Mouse (Mus musculus) olfactory bulb, adult 2 months (tissue): ENCODE data around the gene Ric8b.

Experiments used
- CTCF ChIP-seq: fragments of 200-500 bp; IDR thresholded peaks from 2 replicates; pipeline ENCODE4 v1.5.1; 2012; ENCODE audit warnings: low read depth, mild to moderate bottlenecking, low read length, moderate library complexity; ENCODE audit not compliant: insufficient read depth
- POLR2A ChIP-seq: fragments of 200-500 bp; IDR thresholded peaks from 2 replicates; pipeline ENCODE4 v1.6.1; 2012; ENCODE audit warnings: mild to moderate bottlenecking, low read depth, low read length, moderate library complexity; ENCODE audit not compliant: insufficient read depth

GRCm38 (mm10) chr10:84913148-84913547, 4.3 kb upstream of the Ric8b start:
- TF ChIP-seq CTCF (no peak), POLR2A (no peak)
